ENCODE assay signal across 9 mouse cellular contexts in the genomic region with DNA sequence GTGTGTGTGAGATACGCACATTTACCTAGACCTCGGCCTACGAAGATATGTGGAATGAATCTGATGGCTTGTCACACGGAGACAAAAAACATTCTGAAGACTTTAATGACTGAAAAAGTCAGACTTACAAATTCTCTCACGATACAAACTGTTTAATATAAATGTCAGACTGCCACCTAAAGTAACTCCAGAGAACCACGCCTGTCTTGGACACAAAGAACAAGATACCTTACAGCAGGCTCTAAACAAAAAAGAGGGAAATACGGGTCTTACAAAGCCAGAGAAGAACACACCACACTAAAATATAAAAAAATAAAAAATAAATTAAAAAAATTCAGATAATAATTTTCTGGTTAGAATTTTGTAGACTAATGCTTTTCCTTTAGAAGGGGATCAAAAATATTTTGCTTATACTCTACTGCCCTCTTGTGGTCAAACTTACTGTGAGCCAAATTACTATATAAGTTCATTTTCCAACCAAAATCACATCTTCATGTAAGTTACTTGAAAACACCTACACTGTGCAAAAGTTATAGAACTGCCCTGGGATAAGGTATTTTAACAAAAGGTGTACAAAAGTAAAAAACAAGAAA. TPM values are rescaled to one million over a fixed set of nuclear protein-coding genes. Genes with fewer than 3 reads are reported as not detected.
A peak's percentile ranks its signal among the peaks of the same experiment; 100 is the strongest.
DNase-seq lines count a peak whose midpoint lies in the region; ATAC-seq and TF ChIP-seq lines count a peak whose summit lies in the region.
"Had no signal": no experiment of that assay in that cellular context is flagged by ENCODE, and none has a peak within 500 bp of the region (broad histone marks: within the 10 kb centered on the region; RNA-seq: fewer than 3 reads in every experiment).

No protein-coding gene starts in this region.

- no peaks in the 10 kb centered on the region for H3K27me3 ChIP-seq in heart, adult 2 months (ENCODE audit: control insufficient read depth, insufficient read depth, low read length)
- no peaks in the 10 kb centered on the region for H3K27me3 ChIP-seq in lung, embryonic 14.5 days (ENCODE audit: insufficient read depth, low read length)
- H3K27me3 ChIP-seq: megakaryocyte, embryonic 14.5 days had no signal

- TF ChIP-seq POLR2A in heart, adult 2 months (IDR thresholded peaks at IDR 0.05; ENCODE audit: insufficient read depth, low read depth, low read length): no peak

- WGBS in heart, adult 2 months: 73% methylated on average over 7 of the region's 7 CpGs
- WGBS in lung, embryonic 14.5 days: 67% methylated on average over 7 of the region's 7 CpGs

- H3K27ac ChIP-seq in heart, adult 2 months: no peak overlapping the region
- no peak overlapping the region for H3K27ac ChIP-seq in lung, embryonic 14.5 days (ENCODE audit: low read depth)

- no peak for TF ChIP-seq EP300 in heart, adult 2 months (IDR thresholded peaks at IDR 0.05; ENCODE audit: insufficient read depth, low read depth, low read length)

- no peak overlapping the region for H3K9ac ChIP-seq in heart, adult 2 months (ENCODE audit: low read depth, low read length)
- no peak overlapping the region for H3K9ac ChIP-seq in lung, embryonic 14.5 days

- H3K36me3 ChIP-seq in heart, adult 2 months (ENCODE audit: control insufficient read depth, insufficient read depth, low read length): no peaks in the 10 kb centered on the region
- peaks cover 59% of the 10 kb centered on the region for H3K36me3 ChIP-seq in lung, embryonic 14.5 days (ENCODE audit: insufficient read depth)

- no peak for ATAC-seq in lung, embryonic 14.5 days (ENCODE audit: insufficient read depth)

- TF ChIP-seq CTCF in heart, adult 2 months (IDR thresholded peaks at IDR 0.05): peak; percentile 89
- TF ChIP-seq CTCF in lung, embryonic 14.5 days (IDR thresholded peaks at IDR 0.05; ENCODE audit: low read depth): peak; percentile 63

- H3K4me1 ChIP-seq in heart, adult 2 months (ENCODE audit: control insufficient read depth, insufficient read depth, low read length): no peaks in the 10 kb centered on the region
- no peaks in the 10 kb centered on the region for H3K4me1 ChIP-seq in lung, embryonic 14.5 days (ENCODE audit: insufficient read depth)

- no peak overlapping the region for H3K4me2 ChIP-seq in lung, embryonic 14.5 days

- intact Hi-C loops in heart, adult 2 months (cut with DNase I): loop anchor here (1.0 kb wide), 2 partner anchors 148 to 272 kb away; no protein-coding TSS in a partner anchor

- DNase-seq in heart, adult 2 months: no peak
- no peak for DNase-seq in heart, adult 11 months
- peak; percentile 93 for DNase-seq in lung, embryonic 14.5 days
- DNase-seq in lung, postnatal 4 days: no peak
- peak; percentile 32 for DNase-seq in c-Kit-positive CD71-negative TER-119-negative erythroid progenitor cells, embryonic 14.5 days (ENCODE audit: low read depth)
- peak; percentile 67 for DNase-seq in naive thymus-derived CD4-positive, alpha-beta T cell, adult 2 months (ENCODE audit: low read depth)
- DNase-seq in cerebellum, adult 11-12 months: no peak
- DNase-seq in urinary bladder, postnatal 10 days (ENCODE audit: low spot score): no peak

- H3K9me3 ChIP-seq in lung, embryonic 14.5 days (ENCODE audit: low read depth, low read length): no peaks in the 10 kb centered on the region
- H3K9me3 ChIP-seq: megakaryocyte, embryonic 14.5 days had no signal

- no peaks in the 10 kb centered on the region for H3K79me2 ChIP-seq in heart, adult 2 months (replicated peaks; ENCODE audit: control insufficient read depth, insufficient read depth, low read length)

- no peak overlapping the region for H3K4me3 ChIP-seq in heart, adult 2 months
- H3K4me3 ChIP-seq in lung, embryonic 14.5 days (ENCODE audit: low read depth, low read length): no peak overlapping the region
- H3K4me3 ChIP-seq: megakaryocyte, embryonic 14.5 days had no signal

RNA-seq across cellular contexts. Expression of gene Nsf, which starts 42.8 kb away (rescaled TPM):
- 10 to 100 TPM; 26.9 to 28.7 TPM for total RNA-seq in heart, adult 2 months (2021)
- polyA plus RNA-seq in heart, adult 2 months (2012; rRNA removed): 14.0 and 16.5 TPM in 2 replicates
- 44.3 and 50.1 TPM in 2 replicates for polyA plus RNA-seq in lung, embryonic 14.5 days (2014; fragmentation: Nextera tagmentation; extraction: Ambion mirVana)

RNA-seq across cellular contexts. Expression of gene Arf2, which starts 55.5 kb away (rescaled TPM):
- 10 to 100 TPM; 27.8 to 33.5 TPM for total RNA-seq in heart, adult 2 months (2021)
- polyA plus RNA-seq in heart, adult 2 months (2012; rRNA removed): 13.7 and 25.2 TPM in 2 replicates
- 66.5 and 70.4 TPM in 2 replicates for polyA plus RNA-seq in lung, embryonic 14.5 days (2014; fragmentation: Nextera tagmentation; extraction: Ambion mirVana)

Comparison
In these comparisons a context has a peak if more than half of its experiments do, and no peak if none do; other contexts are left out.
1. DNase-seq: peak in lung, embryonic 14.5 days (single experiment), c-Kit-positive CD71-negative TER-119-negative erythroid progenitor cells, embryonic 14.5 days (single experiment) and naive thymus-derived CD4-positive, alpha-beta T cell, adult 2 months (single experiment); none in heart, adult 2 months (0 of 2), heart, adult 11 months (single experiment), lung, postnatal 4 days (0 of 2), cerebellum, adult 11-12 months (single experiment) and urinary bladder, postnatal 10 days (single experiment).